Mouse (Mus musculus): ENCODE data around the gene Ncoa3. TPM values are rescaled to one million over a fixed set of nuclear protein-coding genes. Genes with fewer than 3 reads are reported as not detected.

Gene Ncoa3
- polyA plus RNA-seq, 2 experiments, result 17.8 to 25.5 TPM

DNA sequence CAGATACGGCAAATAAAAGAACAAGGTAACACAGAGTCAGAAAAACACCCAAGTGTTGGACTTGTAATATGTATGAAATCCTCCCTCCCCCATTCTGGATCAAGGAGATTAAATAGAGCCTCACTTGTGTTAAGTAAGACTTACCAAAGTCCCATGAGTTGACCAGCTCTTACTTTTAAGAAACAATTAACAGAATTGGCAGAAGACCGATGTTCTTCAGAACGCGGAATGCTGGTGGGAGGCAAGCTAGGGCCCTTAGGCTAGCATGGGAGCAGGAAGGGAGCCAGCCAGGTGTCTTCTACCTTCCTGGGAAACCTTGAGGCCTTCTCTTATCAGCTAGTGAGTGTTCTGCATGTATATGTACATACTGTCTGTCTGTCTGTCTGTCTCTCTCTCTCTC, 55.5 kb downstream of the Ncoa3 start:
- Histone ChIP-seq H3K27ac (replicated peaks; ENCODE audit: low read depth, low read length) (no peak overlapping the region), H3K4me1 (ENCODE audit: control insufficient read depth, insufficient read depth, low read length) (0 out of 2 replicates have a peak, but pooled peaks cover 13% of the 10 kb centered on the region), H3K4me2 (replicated peaks; ENCODE audit: low read depth, low read length, severe bottlenecking) (no peak overlapping the region), H3K9ac (ENCODE audit: low read depth, low read length, severe bottlenecking) (no peak overlapping the region), H3K27me3 (ENCODE audit: control insufficient read depth, insufficient read depth, low read length) (no peaks in the 10 kb centered on the region), H3K36me3 (ENCODE audit: control insufficient read depth, insufficient read depth, low read length) (peaks cover 57% of the 10 kb centered on the region), H3K9me3 (ENCODE audit: control insufficient read depth, low read length) (no peaks in the 10 kb centered on the region), H3K4me3 (replicated peaks; ENCODE audit: low read length) (no peak overlapping the region)
- TF ChIP-seq POLR2A (IDR thresholded peaks at IDR 0.05; ENCODE audit: borderline replicate concordance, extremely low read depth, insufficient read depth, insufficient read length), result no peak
- DNase-seq (ENCODE audit: low spot score) (no peak), ATAC-seq (ENCODE audit: low FRiP score, low read depth) (no peak)
- WGBS, result 95% methylated on average over 4 of the region's 4 CpGs

DNA sequence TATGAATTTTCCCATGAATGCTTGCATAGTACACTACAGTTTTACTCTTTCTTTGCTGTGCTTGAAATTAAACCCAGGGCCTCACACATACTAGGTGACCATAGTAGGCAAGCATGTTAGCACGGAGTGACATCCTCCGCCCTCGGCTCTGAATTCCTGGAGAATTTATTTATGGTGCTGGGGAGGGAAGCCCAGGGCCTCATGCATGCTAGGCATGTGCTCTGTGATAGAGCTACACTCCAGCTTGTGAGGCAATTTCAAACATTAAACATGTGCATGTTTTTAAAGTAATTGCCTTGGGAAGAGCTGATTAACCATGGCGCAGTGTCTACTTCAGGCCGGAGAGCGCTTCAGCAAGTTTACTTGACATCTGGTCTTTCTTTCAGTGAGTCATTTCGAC, 56.4 kb downstream of the Ncoa3 start:
- Histone ChIP-seq H3K9ac (ENCODE audit: low read depth, low read length, severe bottlenecking) (no peak overlapping the region), H3K9me3 (ENCODE audit: control insufficient read depth, low read length) (no peaks in the 10 kb centered on the region), H3K36me3 (ENCODE audit: control insufficient read depth, insufficient read depth, low read length) (peaks cover 62% of the 10 kb centered on the region), H3K4me1 (ENCODE audit: control insufficient read depth, insufficient read depth, low read length) (0 out of 2 replicates have a peak, but pooled peaks cover 13% of the 10 kb centered on the region), H3K4me3 (replicated peaks; ENCODE audit: low read length) (no peak overlapping the region), H3K4me2 (replicated peaks; ENCODE audit: low read depth, low read length, severe bottlenecking) (no peak overlapping the region), H3K27me3 (ENCODE audit: control insufficient read depth, insufficient read depth, low read length) (no peaks in the 10 kb centered on the region), H3K27ac (replicated peaks; ENCODE audit: low read depth, low read length) (no peak overlapping the region)
- no peak for ATAC-seq (ENCODE audit: low FRiP score, low read depth)
- DNase-seq (ENCODE audit: low spot score), result no peak
- WGBS, result 84% methylated on average over 7 of the region's 7 CpGs
- no peak for TF ChIP-seq POLR2A (IDR thresholded peaks at IDR 0.05; ENCODE audit: borderline replicate concordance, extremely low read depth, insufficient read depth, insufficient read length)

DNA sequence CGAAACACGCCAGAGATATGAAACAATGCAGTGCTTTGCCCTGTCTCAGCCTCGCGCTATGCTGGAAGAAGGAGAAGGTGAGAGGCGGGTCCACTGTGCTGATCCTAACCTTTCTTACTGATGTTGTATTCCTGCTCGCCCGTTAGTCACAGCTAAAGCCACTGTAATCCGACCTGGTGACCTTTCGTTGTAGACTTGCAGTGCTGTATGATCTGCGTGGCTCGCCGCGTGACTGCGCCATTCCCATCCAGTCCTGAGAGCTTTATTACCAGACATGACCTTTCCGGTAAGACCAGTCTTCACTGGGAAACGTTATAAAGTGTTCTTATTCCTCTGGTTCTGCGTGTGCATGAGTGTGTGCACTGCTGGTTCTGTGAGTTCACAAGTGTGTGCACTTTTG, 59.0 kb downstream of the Ncoa3 start:
- 83% methylated on average over 17 of the region's 17 CpGs for WGBS
- H3K4me2 ChIP-seq (replicated peaks; ENCODE audit: low read depth, low read length, severe bottlenecking), result no peak overlapping the region
- no peaks in the 10 kb centered on the region for H3K4me1 ChIP-seq (ENCODE audit: control insufficient read depth, insufficient read depth, low read length)
- H3K27me3 ChIP-seq (ENCODE audit: control insufficient read depth, insufficient read depth, low read length), result no peaks in the 10 kb centered on the region
- TF ChIP-seq POLR2A (IDR thresholded peaks at IDR 0.05; ENCODE audit: borderline replicate concordance, extremely low read depth, insufficient read depth, insufficient read length), result no peak
- no peak overlapping the region for H3K9ac ChIP-seq (ENCODE audit: low read depth, low read length, severe bottlenecking)
- DNase-seq (ENCODE audit: low spot score) (no peak), ATAC-seq (ENCODE audit: low FRiP score, low read depth) (no peak)
- H3K9me3 ChIP-seq (ENCODE audit: control insufficient read depth, low read length), result no peaks in the 10 kb centered on the region
- H3K36me3 ChIP-seq (ENCODE audit: control insufficient read depth, insufficient read depth, low read length), result peaks cover 88% of the 10 kb centered on the region
- no peak overlapping the region for H3K4me3 ChIP-seq (replicated peaks; ENCODE audit: low read length)
- no peak overlapping the region for H3K27ac ChIP-seq (replicated peaks; ENCODE audit: low read depth, low read length)

DNA sequence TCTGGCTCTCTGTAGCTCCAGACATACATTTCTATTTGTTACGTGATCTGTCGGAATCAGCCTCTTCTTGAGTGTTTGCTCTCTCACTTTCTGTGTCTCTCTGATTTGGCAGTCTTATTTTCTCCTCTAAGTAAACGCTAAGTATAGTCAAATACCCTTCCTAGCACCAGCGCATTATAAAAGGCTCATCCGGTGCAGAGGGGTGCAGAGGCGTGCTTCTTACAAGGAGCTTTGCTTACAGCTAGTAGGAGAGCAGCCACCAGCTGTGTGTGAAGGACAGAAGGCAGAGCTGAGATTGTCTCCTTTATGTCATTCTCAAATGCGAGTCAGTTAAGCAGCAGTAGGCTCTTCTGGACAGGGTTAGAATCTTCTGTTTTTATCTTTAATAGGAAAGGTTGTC, 59.5 kb downstream of the Ncoa3 start:
- Histone ChIP-seq H3K4me3 (replicated peaks; ENCODE audit: low read length) (no peak overlapping the region), H3K27me3 (ENCODE audit: control insufficient read depth, insufficient read depth, low read length) (no peaks in the 10 kb centered on the region), H3K27ac (replicated peaks; ENCODE audit: low read depth, low read length) (no peak overlapping the region), H3K36me3 (ENCODE audit: control insufficient read depth, insufficient read depth, low read length) (peaks cover 92% of the 10 kb centered on the region), H3K9me3 (ENCODE audit: control insufficient read depth, low read length) (no peaks in the 10 kb centered on the region), H3K9ac (ENCODE audit: low read depth, low read length, severe bottlenecking) (no peak overlapping the region), H3K4me1 (ENCODE audit: control insufficient read depth, insufficient read depth, low read length) (no peaks in the 10 kb centered on the region), H3K4me2 (replicated peaks; ENCODE audit: low read depth, low read length, severe bottlenecking) (no peak overlapping the region)
- ATAC-seq (ENCODE audit: low FRiP score, low read depth) (no peak), DNase-seq (ENCODE audit: low spot score) (no peak)
- TF ChIP-seq POLR2A (IDR thresholded peaks at IDR 0.05; ENCODE audit: borderline replicate concordance, extremely low read depth, insufficient read depth, insufficient read length), result no peak
- 93% methylated on average over 7 of the region's 7 CpGs for WGBS

DNA sequence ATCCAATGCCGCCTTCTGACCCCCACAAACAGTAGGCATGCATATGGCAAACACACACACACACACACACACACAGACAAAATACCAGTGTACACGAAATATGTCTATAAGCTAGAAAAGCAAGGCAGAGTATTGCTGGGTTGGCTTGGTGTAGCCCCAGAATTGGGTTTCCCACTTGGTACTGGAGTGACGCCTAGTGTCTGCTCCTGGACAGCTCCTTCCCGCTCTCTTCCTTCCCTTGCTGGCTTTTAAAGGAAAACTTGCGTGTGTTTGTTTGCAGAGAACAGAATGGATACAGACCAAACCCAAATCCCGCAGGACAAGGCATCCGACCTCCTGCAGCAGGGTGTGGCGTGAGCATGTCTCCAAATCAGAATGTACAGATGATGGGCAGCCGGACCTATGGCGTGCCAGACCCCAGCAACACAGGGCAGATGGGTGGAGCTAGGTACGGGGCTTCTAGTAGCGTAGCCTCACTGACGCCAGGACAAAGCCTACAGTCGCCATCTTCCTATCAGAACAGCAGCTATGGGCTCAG, 61.6 kb downstream of the Ncoa3 start:
- no peak overlapping the region for H3K27ac ChIP-seq (replicated peaks; ENCODE audit: low read depth, low read length)
- WGBS, result 92% methylated on average over 14 of the region's 14 CpGs
- no peak overlapping the region for H3K4me2 ChIP-seq (replicated peaks; ENCODE audit: low read depth, low read length, severe bottlenecking)
- no peaks in the 10 kb centered on the region for H3K4me1 ChIP-seq (ENCODE audit: control insufficient read depth, insufficient read depth, low read length)
- H3K9ac ChIP-seq (ENCODE audit: low read depth, low read length, severe bottlenecking), result no peak overlapping the region
- no peak for DNase-seq (ENCODE audit: low spot score)
- no peaks in the 10 kb centered on the region for H3K27me3 ChIP-seq (ENCODE audit: control insufficient read depth, insufficient read depth, low read length)
- no peak for ATAC-seq (ENCODE audit: low FRiP score, low read depth)
- no peak for TF ChIP-seq POLR2A (IDR thresholded peaks at IDR 0.05; ENCODE audit: borderline replicate concordance, extremely low read depth, insufficient read depth, insufficient read length)
- no peaks in the 10 kb centered on the region for H3K9me3 ChIP-seq (ENCODE audit: control insufficient read depth, low read length)
- no peak overlapping the region for H3K4me3 ChIP-seq (replicated peaks; ENCODE audit: low read length)
- peaks cover 89% of the 10 kb centered on the region for H3K36me3 ChIP-seq (ENCODE audit: control insufficient read depth, insufficient read depth, low read length)

All from limb, embryonic 14.5 days (tissue).